Mouse (Mus musculus) olfactory bulb, adult 2 months (tissue): ENCODE results near the gene Gcnt1.

Experiments used
- CTCF ChIP-seq: fragments of 200-500 bp; IDR thresholded peaks from 2 replicates; pipeline ENCODE4 v1.5.1; 2012; ENCODE audit warnings: low read depth, mild to moderate bottlenecking, low read length, moderate library complexity; ENCODE audit not compliant: insufficient read depth
- POLR2A ChIP-seq: fragments of 200-500 bp; IDR thresholded peaks from 2 replicates; pipeline ENCODE4 v1.6.1; 2012; ENCODE audit warnings: mild to moderate bottlenecking, low read depth, low read length, moderate library complexity; ENCODE audit not compliant: insufficient read depth

DNA sequence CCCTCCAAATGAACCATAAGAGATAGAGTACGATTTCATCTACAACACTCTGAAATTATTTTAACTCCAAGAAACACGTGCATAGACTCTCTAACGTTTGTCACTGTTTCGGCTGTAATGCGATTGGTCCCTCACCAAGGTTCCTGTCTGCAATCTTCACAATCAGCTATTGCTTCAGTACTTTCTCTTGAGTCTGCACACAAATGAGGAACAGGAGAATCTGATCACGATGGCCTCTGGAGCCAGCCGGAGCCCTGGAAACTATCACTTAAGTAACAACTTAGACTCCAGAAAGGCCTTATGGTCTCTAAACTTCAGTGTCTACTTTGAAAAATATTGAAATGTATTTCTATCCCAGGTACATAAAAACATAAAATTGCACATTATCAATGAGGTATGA lies 27.8 kb downstream of the Gcnt1 start:
- TF ChIP-seq CTCF (no peak), POLR2A (no peak)
